ENCODE assay signal across 8 mouse cellular contexts in the genomic region with DNA sequence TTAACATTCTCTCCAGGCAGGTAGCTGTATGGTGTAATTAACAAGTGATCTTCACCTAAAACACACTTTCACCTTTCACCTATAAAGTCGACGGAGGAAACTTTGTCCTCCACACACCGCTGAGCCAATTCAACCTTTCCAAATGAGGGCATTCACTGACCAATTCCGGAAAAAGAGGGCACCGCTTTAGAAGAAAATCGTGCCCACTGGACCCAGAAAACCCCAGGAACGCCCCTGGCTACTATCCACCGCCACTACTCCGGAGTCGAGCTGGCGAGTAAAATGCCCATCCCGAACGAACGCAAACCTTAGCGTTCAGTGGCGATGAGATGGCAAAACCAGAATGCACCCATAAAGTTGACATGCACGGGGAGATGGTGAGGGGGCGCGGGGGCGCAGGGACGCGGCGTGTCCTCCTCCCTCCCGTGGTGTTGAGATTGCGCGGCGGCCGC. TPM values are rescaled to one million over a fixed set of nuclear protein-coding genes. Genes with fewer than 3 reads are reported as not detected.
DNase-seq lines count a peak whose midpoint lies in the region; ATAC-seq and TF ChIP-seq lines count a peak whose summit lies in the region.

No protein-coding gene starts in this region.

- peak overlapping the region; percentile 85 for H3K4me3 ChIP-seq in liver, adult 2 months (ENCODE audit: insufficient read depth, low read depth, low read length)
- peak overlapping the region; percentile 80 for H3K4me3 ChIP-seq in embryonic fibroblast, embryonic 13.5 days (ENCODE audit: insufficient read depth, low read length)
- H3K4me3 ChIP-seq in intestine, postnatal 0 days (ENCODE audit: low read depth, low read length), result peak overlapping the region; percentile 90
- peak overlapping the region; percentile 99 for H3K4me3 ChIP-seq in megakaryocyte, embryonic 14.5 days (replicated peaks)

- H3K4me1 ChIP-seq in liver, adult 2 months (ENCODE audit: control insufficient read depth, insufficient read depth, low read length), result peaks cover 8% of the 10 kb centered on the region
- peaks cover 2% of the 10 kb centered on the region; the same call in 1 of the 2 replicates for H3K4me1 ChIP-seq in embryonic fibroblast, embryonic 13.5 days (ENCODE audit: control insufficient read depth, insufficient read depth, low read length)
- 0 out of 2 replicates have a peak, but pooled peaks cover 4% of the 10 kb centered on the region for H3K4me1 ChIP-seq in intestine, postnatal 0 days (replicated peaks; ENCODE audit: control insufficient read depth, insufficient read depth, low read length)
- H3K4me1 ChIP-seq in megakaryocyte, embryonic 14.5 days, result peaks cover 18% of the 10 kb centered on the region

- 0 out of 2 replicates have a peak, but pooled peaks have one; percentile 40 for TF ChIP-seq POLR2A in liver, adult 2 months (IDR thresholded peaks at IDR 0.05; ENCODE audit: extremely low read depth, insufficient read depth, low read length)
- TF ChIP-seq POLR2A in embryonic fibroblast, embryonic 13.5 days (IDR thresholded peaks at IDR 0.05; ENCODE audit: low read depth, low read length), result no peak; the same call in 1 of the 2 replicates

- H3K9ac ChIP-seq in liver, adult 2 months (ENCODE audit: low read depth, low read length), result peak overlapping the region; percentile 98
- H3K9ac ChIP-seq in intestine, postnatal 0 days (ENCODE audit: low read depth, low read length), result peak overlapping the region; percentile 96

- DNase-seq in liver, adult 2 months (ENCODE audit: extremely low read depth, low read depth, low spot score), result peak; percentile 93
- DNase-seq in liver, result no peak
- no peak for DNase-seq in adrenal gland, adult 2 months
- DNase-seq in frontal cortex, postnatal 25 days (ENCODE audit: low spot score in 2 of 2), result no peak
- no peak for DNase-seq in right cerebral cortex, postnatal 4 days

- no peaks in the 10 kb centered on the region for H3K27me3 ChIP-seq in liver, adult 2 months (ENCODE audit: control insufficient read depth, insufficient read depth, low read length)
- H3K27me3 ChIP-seq in intestine, postnatal 0 days (replicated peaks; ENCODE audit: control insufficient read depth, insufficient read depth, low read length), result no peaks in the 10 kb centered on the region
- peaks cover 11% of the 10 kb centered on the region for H3K27me3 ChIP-seq in megakaryocyte, embryonic 14.5 days (replicated peaks)

- under 1% methylated on average over 27 of the region's 28 CpGs for WGBS in liver, adult 2 months
- 1% methylated on average over 27 of the region's 28 CpGs for WGBS in intestine, postnatal 0 days

- no peak for TF ChIP-seq CTCF in liver, adult 2 months (IDR thresholded peaks at IDR 0.05; ENCODE audit: low read depth, low read length)
- TF ChIP-seq CTCF in embryonic fibroblast, embryonic 13.5 days (IDR thresholded peaks at IDR 0.05; ENCODE audit: borderline replicate concordance, insufficient read depth, low read length), result no peak
- 0 out of 2 replicates have a peak, but pooled peaks have one; percentile 16 for TF ChIP-seq CTCF in intestine, postnatal 0 days (IDR thresholded peaks at IDR 0.05; ENCODE audit: low read depth)

- ATAC-seq in intestine, postnatal 0 days, result peak; percentile 25; the same call in 1 of the 2 replicates

- H3K36me3 ChIP-seq in liver, adult 2 months (ENCODE audit: control insufficient read depth, insufficient read depth, low read length), result peaks cover 6% of the 10 kb centered on the region; the same call in 1 of the 2 replicates
- H3K36me3 ChIP-seq in intestine, postnatal 0 days (ENCODE audit: control insufficient read depth, insufficient read depth), result no peaks in the 10 kb centered on the region
- H3K36me3 ChIP-seq in megakaryocyte, embryonic 14.5 days (replicated peaks; ENCODE audit: low read length), result no peaks in the 10 kb centered on the region

- H3K27ac ChIP-seq in liver, adult 2 months (replicated peaks; ENCODE audit: insufficient read depth, low read depth, low read length), result peak overlapping the region; percentile 95
- peak overlapping the region; percentile 95 for H3K27ac ChIP-seq in embryonic fibroblast, embryonic 13.5 days (ENCODE audit: insufficient read depth, low read length)
- H3K27ac ChIP-seq in intestine, postnatal 0 days (ENCODE audit: low read depth, low read length), result peak overlapping the region; percentile 98

- H3K9me3 ChIP-seq in intestine, postnatal 0 days (ENCODE audit: control insufficient read depth), result no peaks in the 10 kb centered on the region
- H3K9me3 ChIP-seq in megakaryocyte, embryonic 14.5 days, result peaks cover 3% of the 10 kb centered on the region; the same call in 1 of the 2 replicates

- peak overlapping the region; percentile 78 for H3K4me2 ChIP-seq in intestine, postnatal 0 days (replicated peaks; ENCODE audit: low read depth)

- H3K79me2 ChIP-seq in liver, adult 2 months (ENCODE audit: control insufficient read depth, insufficient read depth, low read length), result peaks cover 21% of the 10 kb centered on the region

RNA-seq across cellular contexts. Expression of a gene that starts 0.7 kb away (rescaled TPM):
- total RNA-seq in liver, adult 2 months (2014; rRNA removed), result 277 and 397 TPM in 2 replicates
- polyA plus RNA-seq in liver, adult 2 months (2012; rRNA removed), result 45.5 and 49.5 TPM in 2 replicates
- polyA plus RNA-seq in embryonic fibroblast, embryonic 13.5 days (2011; ENCODE audit: insufficient read length, low read depth, missing spikeins), result 43.0 and 48.5 TPM in 2 replicates
- 46.9 and 53.0 TPM in 2 replicates for polyA plus RNA-seq in intestine, postnatal 0 days (2015; fragmentation: Nextera tagmentation; extraction: Ambion mirVana)
- 3.2 and 5.6 TPM in 2 replicates for polyA plus RNA-seq in megakaryocyte, embryonic 14.5 days (2012; ENCODE audit: insufficient read depth, low replicate concordance)
- 100 to 1,000 TPM in 1 of 2 experiments, 10 to 100 TPM in 1; 87.2 to 104 TPM for total RNA-seq in adrenal gland, adult 2 months (2021)
- polyA plus RNA-seq in adrenal gland, adult 2 months (2012; rRNA removed), result 3.5 and 11.9 TPM in 2 replicates
